Mouse (Mus musculus): ENCODE results near the gene Acbd4.

DNA sequence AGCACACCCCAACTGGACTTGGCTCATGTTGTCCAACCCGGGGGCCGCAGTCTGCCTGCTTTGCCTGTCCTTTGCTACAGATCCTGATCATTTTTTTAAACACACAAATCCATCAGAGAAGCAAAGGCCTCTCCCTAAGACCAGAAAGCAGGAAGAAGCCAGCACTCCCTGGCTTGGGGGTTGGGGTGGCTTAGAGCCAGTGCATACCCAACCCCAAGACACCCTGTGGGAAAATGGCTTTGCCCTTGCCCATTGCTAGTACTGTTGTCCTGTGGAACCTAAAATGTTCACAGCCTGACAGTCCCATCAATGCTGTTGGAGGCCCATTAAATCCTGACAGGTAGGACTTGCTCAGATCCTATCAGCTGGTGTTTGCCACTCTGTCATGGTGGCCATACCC, 31.8 kb upstream of the Acbd4 start:
- no peak for TF ChIP-seq CTCF (IDR thresholded peaks at IDR 0.05; ENCODE audit: low read depth, low read length)
- no peak for TF ChIP-seq POLR2A (IDR thresholded peaks at IDR 0.05; ENCODE audit: insufficient read depth, low read length)
- no peak for TF ChIP-seq EP300 (IDR thresholded peaks at IDR 0.05; ENCODE audit: insufficient read depth, low read depth, low read length)

Data from ES-Bruce4 (cell line).